Mouse (Mus musculus) brain, embryonic 18.5 days (tissue): ENCODE data around the gene Olfr522.
A peak's percentile ranks its signal among the peaks of the same experiment; 100 is the strongest.
"Not testable (repeated sequence)": the region's sequence is repeated elsewhere in the genome, so short reads cannot be mapped to it uniquely, and the experiment has no call there.

Source experiments
- DNase-seq: peaks from one replicate; pipeline ENCODE4 v3.0.0-alpha.2; 2012; ENCODE audit warnings: low read depth, low spot score

Olfr522 gene

DNA sequence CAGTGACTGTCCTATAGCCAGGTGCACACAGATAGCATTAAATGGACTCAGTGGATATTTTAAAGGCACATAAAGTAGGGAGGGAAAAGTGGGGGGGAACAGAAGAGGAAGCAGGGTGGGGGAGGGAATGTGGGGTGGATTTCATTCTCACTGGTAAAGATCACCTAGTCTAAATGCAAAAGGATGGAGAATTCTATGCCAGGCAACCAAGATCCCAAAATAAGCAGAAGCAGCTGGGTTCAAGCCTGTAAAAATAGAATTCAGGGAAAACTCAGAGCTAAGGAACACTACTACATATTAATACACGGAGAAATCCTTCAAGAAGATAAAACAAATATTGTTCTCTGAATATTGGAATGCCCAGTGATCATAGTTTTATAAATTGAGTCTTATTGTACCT lies 3.4 kb upstream of the Olfr522 start:
- no peak for DNase-seq

DNA sequence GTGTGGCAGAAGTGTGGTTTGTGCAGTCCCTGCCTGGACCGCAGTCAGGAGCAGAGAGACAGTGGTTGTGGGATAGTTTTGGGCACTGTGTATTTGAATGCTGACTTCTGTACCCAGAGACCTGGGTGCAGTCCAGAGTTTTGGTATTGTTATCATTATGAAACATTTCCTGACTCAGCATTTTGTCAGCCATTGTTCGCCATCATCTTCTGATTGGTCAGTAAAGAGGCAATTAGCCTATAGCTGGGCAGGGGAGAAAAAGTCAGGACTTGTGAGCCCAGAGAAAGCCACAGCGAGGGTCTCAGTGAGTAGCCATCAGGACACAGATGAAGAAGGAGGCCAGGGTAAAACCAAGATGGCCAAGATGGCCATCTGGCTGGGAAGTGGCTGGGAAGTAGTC lies 4.2 kb downstream of the Olfr522 start:
- no peak for DNase-seq

DNA sequence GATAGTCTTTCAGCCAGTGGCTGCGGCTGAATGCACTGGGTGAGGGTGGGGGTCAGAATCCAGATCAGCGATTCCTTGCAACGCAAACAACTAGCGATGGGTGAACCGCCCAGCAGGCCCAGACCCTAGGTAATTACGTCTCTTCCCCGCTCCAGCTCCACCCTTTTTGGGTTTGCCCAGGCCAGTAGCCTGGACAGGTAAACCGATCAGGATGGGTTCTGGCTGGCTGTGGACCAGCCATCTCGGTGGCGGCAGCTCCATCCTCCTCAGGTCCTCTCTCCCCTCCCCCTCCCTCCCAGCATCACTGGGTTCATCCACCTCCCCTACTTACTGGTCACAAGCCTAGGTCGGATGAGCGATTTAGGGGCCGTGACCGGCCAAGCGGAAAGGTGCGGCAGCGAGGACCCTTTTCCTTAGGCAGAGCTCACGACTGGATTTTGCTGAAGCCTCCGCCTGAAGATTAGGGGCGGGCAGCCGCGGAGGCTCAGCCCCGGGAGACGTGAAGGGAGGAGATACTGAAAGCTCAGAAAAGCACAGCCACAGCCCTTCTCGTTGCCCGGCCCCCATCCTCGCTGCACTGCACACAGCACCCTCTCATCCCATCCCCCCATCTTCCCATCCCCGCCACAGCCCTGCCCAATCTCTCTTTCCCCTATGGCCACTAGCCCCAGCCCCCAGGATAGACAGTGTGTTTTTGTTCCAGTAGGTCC lies 10.2 kb downstream of the Olfr522 start, which contains the start of gene Sprn:
TSS of gene Sprn (minus strand) at position 660 of the 710 bp plus-strand sequence.
- DNase-seq, result peak; percentile 55

DNA sequence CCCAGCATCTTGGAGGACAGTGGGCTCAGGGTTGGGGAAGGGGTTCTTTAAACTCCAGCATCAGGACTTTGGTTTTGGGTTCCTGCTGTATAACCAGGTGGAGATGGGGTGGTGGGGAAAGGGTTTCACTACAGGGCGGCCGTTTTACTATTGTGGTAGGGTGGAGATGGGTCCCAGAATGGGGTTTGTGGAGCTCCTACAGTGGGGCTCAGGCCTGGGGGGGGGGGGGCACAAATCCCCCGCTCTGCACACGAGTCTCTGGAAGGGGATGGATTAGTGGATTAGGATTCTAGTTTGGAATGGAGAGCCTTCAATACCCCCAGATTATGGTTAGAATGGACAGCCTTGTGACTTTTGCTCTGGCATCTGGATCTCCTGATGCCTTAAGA lies 10.7 kb downstream of the Olfr522 start:
- no peak for DNase-seq

DNA sequence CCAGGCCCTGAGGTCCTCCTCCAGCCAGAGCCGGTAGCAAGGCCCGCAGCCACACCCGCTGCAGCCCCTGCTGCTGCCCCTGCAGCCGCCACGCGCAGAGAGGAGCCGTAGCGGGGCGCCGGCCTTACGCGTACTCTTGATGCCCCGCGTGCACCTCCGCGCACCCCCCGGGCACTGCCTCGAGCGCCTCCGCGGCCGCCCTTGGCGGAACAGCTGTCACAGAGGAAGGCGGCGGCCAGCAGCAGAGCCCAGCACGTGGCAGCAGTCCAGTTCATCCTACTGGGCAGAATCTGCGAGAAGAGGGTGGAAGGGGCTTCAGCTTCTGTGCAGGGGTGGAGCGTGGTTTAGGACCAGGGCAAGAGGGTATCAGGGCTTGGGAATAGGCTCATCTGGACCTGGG lies 11.2 kb downstream of the Olfr522 start:
- DNase-seq, result no peak

DNA sequence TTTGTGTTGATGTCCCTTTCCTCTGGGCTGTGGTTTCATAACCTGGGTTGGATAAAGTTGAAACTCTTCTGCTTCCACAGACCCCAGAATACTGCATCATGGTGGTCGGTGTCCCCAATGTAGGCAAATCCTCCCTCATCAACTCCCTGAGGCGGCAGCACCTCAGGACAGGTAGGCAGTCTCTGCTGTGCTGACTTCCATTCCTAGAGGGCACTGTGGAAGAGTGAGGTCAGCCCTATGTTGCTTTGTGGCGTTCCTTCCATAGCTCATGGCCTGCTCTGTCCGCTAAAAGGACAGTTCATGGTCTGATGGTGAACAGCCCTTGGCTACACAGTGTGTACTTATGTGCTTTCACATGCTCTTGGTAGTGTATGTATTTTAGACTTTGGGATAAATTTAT lies 20.0 kb downstream of the Olfr522 start:
- no peak for DNase-seq

DNA sequence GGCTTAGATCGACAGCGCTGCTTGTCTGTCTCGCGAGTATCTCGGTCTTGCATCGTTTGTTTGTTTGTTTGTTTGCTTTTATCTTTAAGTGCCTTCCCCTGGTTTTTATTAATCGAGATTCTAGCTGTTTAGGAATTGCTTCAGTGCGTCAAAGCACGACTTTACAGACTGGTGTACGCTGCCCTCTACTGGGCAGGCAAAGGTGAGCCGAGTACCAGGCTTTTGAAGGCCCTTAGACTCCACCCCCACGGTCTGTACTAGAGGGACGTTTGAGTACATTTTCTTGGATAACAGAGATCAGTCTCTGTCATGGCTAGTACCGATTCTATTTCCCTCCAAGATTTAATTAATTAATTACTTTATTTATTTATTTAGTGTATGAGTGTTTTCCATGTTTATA lies 23.2 kb downstream of the Olfr522 start:
- no peak for DNase-seq

DNA sequence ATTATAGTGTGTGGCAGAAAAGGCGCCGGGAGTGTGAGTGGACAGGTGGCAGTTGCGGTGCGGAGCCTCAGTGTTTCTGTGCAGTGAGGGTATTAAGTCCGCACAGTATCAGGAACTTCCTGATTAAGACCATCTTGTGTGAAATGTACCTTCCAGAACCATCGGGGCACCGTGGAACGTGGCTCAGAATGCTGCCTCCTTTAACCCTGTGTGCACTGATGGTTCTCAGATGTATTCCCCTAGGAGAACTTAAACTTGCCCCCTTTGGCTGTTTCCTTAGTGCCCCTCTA lies 26.6 kb downstream of the Olfr522 start:
- DNase-seq, result no peak

DNA sequence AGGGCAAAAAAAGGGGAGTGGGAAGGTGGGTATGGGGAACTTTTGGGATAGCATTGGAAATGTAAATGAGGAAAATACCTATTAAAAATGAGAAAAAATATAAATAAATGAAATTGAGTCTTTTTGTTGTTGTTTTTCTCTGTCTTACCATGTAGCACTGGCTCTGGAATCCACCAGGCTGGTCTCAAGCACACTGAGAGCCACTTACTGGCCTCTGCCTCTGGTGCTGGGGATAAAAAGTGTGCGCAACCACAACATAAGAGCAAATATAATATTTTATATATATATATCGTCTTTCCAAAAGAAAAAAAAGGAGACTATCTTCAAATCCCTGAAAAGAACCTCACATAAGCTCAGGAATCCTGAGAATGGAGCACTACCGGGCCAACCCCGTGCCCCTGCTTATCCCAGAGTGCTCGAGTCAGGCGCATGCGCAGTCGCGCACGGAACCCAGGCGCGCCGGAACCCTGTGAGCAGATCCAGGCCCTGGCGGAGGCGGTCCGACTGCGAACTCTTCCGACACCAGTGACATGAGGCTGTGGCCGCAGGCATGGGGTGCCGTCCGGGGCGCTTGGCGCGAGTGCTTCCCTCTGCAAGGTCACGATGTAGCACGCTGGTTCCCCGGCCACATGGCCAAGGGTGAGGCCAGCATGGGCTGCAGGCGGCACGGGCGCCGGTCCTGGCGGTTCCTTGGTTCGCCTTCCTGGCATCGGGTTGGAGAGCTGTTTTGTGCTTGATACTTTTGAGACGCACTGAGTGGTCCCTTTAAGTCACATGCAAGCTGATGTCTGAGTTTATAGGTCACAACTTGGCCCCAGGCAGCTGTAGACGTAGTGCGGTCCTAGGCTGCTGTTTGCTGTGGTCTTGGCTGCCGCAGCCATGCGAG lies 27.2 kb downstream of the Olfr522 start, which contains the start of gene Mtg1:
TSS of gene Mtg1 (plus strand) at position 430 of the 886 bp plus-strand sequence.
- DNase-seq, result peak; percentile 83

DNA sequence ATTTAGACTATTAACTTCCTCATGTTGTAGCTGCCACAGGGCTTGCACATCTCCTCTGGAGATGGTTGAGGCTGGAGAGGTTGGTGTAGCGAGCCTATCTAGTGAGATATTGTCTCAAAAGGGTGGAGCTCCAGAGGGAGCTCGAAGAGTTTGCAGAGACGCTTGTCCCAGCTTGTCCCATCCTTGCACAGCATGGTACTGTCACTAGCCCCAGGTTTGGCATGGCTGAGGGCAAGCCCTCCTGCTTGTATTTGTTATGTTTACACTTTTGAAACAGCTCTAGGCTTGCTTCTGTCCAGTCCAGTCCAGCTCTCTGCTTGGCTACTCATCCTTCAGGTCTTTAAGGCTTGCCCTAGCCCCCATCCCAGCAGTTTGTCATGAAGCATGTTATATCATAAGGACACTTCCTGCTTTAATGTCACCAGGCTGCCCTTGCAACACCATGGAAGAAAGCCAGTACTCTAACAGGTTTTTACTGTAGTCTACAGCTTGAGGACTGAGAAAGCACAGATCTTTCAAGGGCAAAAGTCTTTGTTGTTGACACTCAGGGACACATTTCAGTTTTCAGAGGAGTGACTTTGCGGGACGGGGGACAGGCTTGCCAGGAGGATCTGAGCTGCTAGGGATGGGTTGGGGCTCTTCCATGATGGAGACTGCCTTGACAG lies 29.3 kb downstream of the Olfr522 start:
- DNase-seq, result no peak

DNA sequence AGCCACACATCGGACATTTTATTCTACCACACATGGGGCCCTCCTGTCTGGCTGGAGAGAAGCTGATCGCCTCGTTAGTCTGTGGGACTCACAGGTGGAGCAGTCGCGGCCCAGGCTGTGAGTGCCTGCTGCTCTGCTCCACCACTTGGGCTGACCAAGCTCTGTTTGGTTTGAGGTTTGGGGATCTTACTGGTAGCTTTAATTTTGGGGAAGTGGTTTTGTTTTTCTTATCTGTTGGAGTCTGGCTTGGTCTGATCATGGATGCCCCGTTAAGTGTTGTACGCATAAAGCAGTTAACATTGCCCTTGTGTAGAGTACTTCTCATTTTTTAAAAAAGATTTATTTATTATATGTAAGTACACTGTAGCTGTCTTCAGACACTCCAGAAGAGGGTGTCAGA lies 30.5 kb downstream of the Olfr522 start:
- not testable (repeated sequence) for DNase-seq

DNA sequence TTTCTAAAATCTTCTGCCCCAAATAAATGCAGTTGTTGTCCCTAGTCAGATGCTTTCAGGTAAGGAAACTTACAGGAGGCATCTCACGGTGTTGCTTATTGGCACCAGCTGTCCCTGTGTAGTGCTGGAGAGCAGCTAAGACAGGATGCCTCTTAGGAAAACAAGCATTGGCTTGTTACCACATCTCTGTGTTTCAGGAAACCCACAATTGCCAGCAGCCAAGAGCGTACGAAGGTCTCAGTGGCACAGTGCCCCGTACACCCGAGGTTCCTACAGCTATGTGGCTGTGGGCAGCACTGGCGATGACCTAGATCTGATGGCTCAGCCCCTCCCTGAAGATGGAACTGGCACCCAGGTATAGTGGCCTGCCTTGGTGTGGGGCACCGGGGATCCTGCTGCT lies 32.4 kb downstream of the Olfr522 start:
- DNase-seq, result not testable (repeated sequence)

DNA sequence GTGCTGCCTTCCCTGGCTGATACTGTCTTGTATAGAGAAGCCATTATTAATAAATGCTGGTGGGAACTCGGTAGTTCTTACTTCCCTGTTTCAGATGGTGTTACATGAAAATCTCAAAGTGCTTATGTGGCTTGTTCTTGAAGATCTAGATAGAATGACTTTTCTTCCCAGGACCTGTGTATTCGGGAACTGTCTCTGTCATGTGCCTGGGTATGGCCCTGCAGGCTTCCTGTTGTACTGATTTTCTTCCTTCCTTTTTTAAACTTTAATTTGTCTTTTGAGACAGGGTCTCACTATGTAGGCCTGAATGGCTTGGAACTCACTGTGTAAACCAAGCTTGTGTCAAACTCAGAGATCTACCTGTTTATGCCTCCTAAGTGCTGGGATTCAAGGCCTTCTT lies 36.7 kb downstream of the Olfr522 start:
- no peak for DNase-seq

DNA sequence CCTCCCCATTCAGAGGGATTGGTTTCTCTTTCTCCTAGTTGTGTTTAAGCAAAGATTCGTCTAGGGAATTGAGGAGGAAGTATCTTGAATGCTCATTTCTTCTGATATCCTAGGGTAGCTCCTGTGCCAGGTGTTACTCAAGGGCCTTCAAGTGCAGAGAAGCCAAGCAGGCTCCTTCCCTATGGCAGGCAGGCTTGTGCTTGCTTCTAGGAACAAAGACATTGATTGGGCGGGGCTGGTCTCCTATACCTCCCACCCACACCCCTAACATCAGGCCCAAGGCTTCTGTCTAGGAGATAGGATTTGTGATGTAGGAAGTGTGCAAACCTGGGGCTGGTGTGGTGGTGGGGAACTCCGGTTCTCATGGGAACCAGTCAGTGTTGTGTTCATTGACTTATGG lies 37.6 kb downstream of the Olfr522 start:
- no peak for DNase-seq

DNA sequence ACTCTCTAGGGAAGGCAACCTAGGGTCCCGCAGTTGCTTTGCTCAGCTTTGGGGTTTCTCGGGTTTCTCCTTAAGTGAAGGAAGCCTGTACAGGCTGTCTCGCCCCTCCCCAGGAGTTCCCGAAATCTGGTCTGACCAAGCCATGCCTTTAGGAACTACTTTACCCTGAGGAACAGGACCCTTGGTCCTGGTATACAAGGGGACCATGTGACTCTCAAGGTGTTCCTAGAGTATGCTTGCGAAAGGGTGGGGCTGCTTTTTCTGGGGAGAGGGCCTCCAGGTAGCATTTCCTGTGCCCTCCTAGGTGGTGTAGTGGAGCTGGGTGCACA lies 38.6 kb downstream of the Olfr522 start:
- DNase-seq, result no peak

DNA sequence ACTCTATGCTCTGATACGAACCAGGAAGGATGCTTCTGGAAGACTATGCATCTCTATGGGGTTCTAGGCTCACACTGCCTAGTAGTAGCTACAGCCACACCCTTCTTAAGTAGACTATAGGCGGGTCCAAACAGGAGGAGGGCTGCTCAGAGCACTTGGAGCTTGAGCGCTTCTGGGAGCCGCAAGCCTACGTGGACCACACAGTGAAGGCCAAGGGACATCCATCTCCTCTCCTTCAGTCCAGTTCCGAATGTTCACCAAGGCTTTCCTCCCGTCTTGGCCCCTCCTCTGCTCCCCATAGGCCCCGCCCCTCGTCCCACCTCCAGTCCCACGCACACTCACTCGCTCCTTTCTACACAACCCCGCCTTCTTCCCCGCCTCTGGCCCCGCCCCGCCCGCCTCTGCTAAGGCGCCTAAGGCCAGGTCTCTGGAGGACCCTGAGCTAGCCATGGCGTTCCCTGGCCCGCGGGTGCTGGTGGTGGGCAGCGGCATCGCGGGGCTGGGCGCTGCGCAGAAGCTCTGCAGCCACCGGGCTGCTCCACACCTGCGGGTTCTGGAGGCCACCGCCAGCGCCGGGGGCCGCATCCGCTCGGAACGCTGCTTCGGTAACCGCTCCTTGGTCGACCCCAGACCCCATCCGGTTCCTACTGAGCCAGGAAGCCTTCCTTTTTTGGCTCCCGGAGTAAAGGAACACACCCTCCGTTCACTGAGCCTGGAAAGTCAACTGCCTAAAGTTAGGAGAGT lies 39.1 kb downstream of the Olfr522 start:
- peak; percentile 70 for DNase-seq

DNA sequence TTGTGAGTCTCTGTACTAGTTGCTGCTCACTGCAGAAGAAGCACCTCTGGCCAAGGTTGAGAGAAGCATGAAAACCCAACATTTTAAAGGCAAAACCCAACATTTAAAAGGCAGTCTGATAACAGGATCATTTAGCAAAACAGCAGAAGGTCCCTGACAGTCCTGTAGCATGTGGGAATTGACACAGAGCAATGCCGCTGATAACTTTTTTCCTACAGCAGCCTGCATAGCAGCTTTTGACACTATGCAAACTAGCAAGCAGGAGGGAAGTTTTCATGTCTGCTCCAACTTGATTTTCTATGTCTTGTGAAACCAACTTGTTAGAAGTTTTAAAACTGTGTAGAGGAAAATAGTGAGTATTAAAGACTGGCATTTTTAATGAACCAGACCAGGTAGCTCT lies 40.2 kb downstream of the Olfr522 start:
- no peak for DNase-seq

DNA sequence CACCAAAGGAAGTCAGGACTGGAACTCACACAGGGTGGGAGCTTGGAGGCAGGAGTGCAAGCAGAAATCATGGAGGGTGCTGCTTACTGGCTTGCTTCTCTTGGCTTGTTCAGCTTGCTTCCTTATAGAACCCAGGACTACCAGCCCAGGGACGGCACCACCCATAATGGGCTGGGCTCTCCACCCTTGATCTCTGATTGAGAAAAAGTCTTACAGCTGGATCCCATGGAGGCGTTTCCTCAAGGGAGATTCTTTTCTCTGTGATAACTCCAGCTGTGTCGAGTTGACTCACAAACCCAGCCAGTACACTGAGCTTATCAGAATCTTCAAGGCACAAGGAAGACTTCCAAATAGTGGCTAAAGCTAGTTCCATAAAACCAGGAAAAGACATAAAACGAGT lies 41.8 kb downstream of the Olfr522 start:
- DNase-seq, result no peak

DNA sequence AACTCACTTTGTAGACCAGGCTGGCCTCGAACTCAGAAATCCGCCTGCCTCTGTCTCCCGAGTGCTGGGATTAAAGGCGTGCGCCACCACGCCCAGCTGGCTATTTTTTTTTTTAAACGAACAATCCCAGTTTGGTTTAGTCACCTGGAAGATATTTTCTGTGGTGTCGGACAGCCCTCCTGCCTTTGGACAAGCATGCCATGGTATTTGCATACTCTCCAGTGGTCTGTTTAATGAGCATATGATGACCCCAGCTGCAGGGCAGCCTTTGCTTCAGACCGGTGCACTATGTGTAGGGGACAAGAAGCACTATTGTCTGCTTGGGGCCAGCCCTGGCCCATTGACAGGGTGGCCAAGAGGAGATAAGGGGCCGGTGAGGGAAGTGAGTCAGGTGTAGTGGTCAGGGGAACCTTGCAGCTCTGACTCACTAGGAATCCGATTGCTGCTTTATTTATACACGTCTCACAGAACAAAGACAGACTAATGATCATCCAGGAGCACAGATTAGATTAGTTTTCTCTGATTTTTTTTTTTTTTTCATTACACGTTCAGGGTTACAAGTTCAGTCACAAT lies 43.1 kb downstream of the Olfr522 start:
- DNase-seq, result no peak

DNA sequence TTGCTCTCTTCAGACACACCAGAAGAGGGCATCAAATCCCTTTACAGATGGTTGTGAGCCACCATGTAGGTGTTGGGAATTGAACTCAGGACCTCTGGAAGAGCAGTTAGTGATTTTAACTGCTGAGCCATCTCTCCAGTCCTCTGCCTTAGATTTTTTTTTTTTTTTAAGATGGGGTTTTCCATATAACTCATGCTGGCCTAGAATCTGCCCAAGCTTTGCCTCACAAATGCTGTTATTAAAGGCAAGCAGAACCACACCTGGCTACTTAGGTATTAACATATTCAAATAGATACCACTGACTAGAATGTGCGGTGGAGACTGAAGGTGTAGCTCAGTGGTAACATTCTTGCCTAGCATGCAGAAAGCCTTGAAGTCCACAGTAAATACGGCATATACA lies 44.1 kb downstream of the Olfr522 start:
- no peak for DNase-seq

DNA sequence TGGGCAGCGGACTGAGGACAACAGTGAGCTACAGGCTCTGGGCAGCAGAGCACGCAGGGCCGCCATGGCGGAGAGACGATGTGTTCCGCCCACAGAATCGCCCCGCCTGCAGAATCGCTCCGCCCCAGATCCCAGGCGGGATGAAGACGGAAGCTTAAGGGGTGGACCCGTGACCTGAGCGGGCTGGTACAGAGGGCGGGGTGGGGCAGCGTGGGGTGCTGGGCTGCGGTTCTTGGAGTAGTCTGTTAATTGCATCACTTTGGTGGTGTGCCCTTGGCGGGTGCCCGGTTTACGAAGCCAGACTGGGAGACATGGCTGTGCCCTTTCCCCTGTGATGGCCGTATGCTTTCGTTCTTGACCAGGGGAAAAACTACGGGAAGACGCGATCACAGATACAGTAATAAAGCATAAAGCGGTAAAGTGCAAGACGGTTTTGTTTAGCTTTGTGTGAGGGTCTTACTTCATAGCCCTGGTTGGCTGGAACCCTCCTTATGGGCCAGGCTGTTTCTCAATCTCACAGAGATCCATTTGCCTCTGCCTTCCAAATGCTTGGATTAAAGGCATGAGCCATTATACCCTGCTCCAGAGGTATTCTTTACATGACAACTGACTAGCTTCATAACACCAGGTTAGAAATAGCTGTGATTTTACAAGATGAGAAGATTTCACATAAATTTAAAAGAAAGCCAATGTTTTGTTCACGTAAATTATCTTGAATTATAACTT lies 48.1 kb downstream of the Olfr522 start, which contains the start of gene Echs1:
TSS of gene Echs1 (minus strand) at position 148 of the 726 bp plus-strand sequence.
- DNase-seq, result no peak
